Mouse (Mus musculus) intestine, embryonic 14.5 days (tissue): ENCODE measurements at regions not wholly inside any gene's neighbourhood (a gene's known extent, or its start where the extent isn't known, plus 50 kb on each side); places are given as distances from the start of the nearest gene placed in this dataset.

Source experiments
- ATAC-seq: fragments of 200-750 bp; cut with Nextera tagmentation; replicated peaks from 2 replicates; pipeline ENCODE4 v1.8.0; 2017; ENCODE audit warnings: low read depth, moderate number of reproducible peaks, moderate TSS enrichment, moderate library complexity; ENCODE audit not compliant: low FRiP score, low TSS enrichment
- DNase-seq: peaks from one replicate; pipeline ENCODE4 v3.0.0-alpha.2; 2018; ENCODE audit warnings: low spot score
- H3K27ac ChIP-seq: fragments of 300-500 bp; sonication (generic); 2 replicates; pipeline ENCODE4 v1.5.1; 2014; ENCODE audit warnings: low read depth, mild to moderate bottlenecking, control low read depth
- H3K27me3 ChIP-seq: fragments of 300-500 bp; sonication (generic); replicated peaks from 2 replicates; pipeline ENCODE4 v1.6.1; 2014; ENCODE audit warnings: low read length, control low read depth; ENCODE audit not compliant: control insufficient read depth, insufficient read depth
- H3K36me3 ChIP-seq: fragments of 300-500 bp; sonication (generic); 2 replicates; pipeline ENCODE4 v1.6.1; 2014; ENCODE audit warnings: low read length, control low read depth; ENCODE audit not compliant: control insufficient read depth, insufficient read depth
- H3K4me1 ChIP-seq: fragments of 300-500 bp; sonication (generic); replicated peaks from 2 replicates; pipeline ENCODE4 v1.6.1; 2014; ENCODE audit warnings: low read length, control low read depth, mixed read lengths; ENCODE audit not compliant: control insufficient read depth, insufficient read depth
- H3K4me2 ChIP-seq: fragments of 300-500 bp; sonication (generic); 2 replicates; pipeline ENCODE4 v1.6.1; 2014; ENCODE audit warnings: low read length
- H3K4me3 ChIP-seq: fragments of 300-500 bp; sonication (generic); 2 replicates; pipeline ENCODE4 v1.5.1; 2014; ENCODE audit warnings: low read depth, low read length, control low read depth, mixed read lengths
- H3K9ac ChIP-seq: fragments of 300-500 bp; sonication (generic); 2 replicates; pipeline ENCODE4 v1.6.1; 2014; ENCODE audit warnings: mild to moderate bottlenecking, low read length
- H3K9me3 ChIP-seq: fragments of 300-500 bp; sonication (generic); 2 replicates; pipeline ENCODE4 v1.6.1; 2016; ENCODE audit warnings: low read length, control low read depth; ENCODE audit not compliant: control insufficient read depth
- WGBS: fragments of 180-500 bp; shearing (Covaris S2); extraction: QIAGEN DNeasy Blood & Tissue Kit; methylation state at CpG from one replicate; pipeline ENCODE4 v1.1.7; 2014; 5-methylcytosine and 5-hydroxymethylcytosine counted together

DNA sequence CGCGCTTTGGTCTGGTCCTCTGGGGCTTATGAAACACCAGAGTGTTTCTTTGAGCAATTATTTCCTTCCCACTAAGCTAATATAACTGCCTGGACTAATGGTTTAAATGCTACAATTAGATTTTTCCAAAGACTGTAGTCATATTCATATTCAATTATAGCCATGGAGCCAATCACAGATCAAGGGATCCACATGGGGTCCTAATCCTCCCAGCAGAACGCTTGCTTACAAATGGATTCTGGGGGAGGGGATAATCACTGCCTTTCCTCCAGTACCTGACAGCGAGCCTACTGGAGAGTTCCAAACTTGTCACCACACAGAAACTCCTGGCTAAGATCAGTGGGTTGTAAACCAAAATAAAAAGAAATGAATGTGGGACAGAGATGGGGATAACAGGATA lies 212.0 kb downstream of the Parm1 start:
- H3K9me3 ChIP-seq: no peaks in the 10 kb centered on the region
- no peaks in the 10 kb centered on the region for H3K4me1 ChIP-seq
- no peak for DNase-seq
- no peak overlapping the region for H3K4me2 ChIP-seq
- no peaks in the 10 kb centered on the region for H3K27me3 ChIP-seq
- H3K9ac ChIP-seq: no peak overlapping the region
- no peak overlapping the region for H3K4me3 ChIP-seq
- no peak overlapping the region for H3K27ac ChIP-seq
- no peak for ATAC-seq
- H3K36me3 ChIP-seq: no peaks in the 10 kb centered on the region
- WGBS: 65% methylated on average over 4 of the region's 4 CpGs

DNA sequence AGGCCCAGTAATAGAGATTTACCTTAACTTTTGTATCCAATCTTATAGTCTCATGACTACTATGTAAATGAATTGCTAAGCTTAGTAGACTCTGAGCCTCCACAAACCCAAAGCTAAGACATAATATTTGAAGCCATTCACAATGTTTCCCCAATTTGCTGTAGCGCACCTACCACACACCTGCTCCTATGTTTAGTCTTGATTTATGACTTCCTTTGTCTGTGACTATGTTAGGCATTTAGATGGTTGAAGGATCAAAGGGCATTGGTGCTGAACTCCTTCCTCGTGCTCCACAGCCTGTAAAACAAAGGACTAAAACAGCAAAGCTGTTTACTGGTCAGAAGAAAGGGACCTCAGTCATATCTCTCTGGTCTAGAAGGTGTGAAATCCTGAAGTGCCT lies 210.0 kb downstream of the Parm1 start:
- ATAC-seq (0 out of 2 replicates have a peak, but pooled peaks have one; percentile 62), DNase-seq (no peak)
- Histone ChIP-seq H3K4me3 (no peak overlapping the region), H3K27me3 (no peaks in the 10 kb centered on the region), H3K4me1 (no peaks in the 10 kb centered on the region; the same call in 1 of the 2 replicates), H3K4me2 (no peak overlapping the region), H3K9ac (no peak overlapping the region), H3K9me3 (no peaks in the 10 kb centered on the region), H3K36me3 (no peaks in the 10 kb centered on the region), H3K27ac (no peak overlapping the region)
- 39% methylated on average over 2 of the region's 2 CpGs for WGBS

DNA sequence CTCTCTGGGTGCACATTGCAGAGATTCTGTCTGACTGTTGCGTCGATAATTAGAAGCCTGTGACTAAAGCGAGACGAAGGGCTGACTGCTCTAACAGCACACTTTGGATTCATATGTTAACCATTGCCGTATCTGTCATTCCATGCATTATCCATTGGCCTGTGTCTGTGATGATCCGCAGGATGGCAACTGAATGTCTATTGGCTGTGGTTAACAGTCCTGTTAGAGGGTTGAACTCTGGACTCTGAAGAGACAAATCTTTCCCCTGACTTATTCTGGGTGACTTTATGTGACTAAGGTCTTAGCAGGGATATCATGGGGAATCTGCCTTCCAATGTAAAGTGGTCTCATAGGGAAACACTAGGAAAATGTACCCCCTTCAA lies 208.7 kb downstream of the Parm1 start:
- no peak overlapping the region for H3K4me2 ChIP-seq
- H3K4me3 ChIP-seq: no peak overlapping the region
- no peaks in the 10 kb centered on the region for H3K9me3 ChIP-seq
- no peaks in the 10 kb centered on the region for H3K27me3 ChIP-seq
- no peaks in the 10 kb centered on the region; the same call in 1 of the 2 replicates for H3K4me1 ChIP-seq
- no peak for DNase-seq
- no peak for ATAC-seq
- no peak overlapping the region for H3K27ac ChIP-seq
- no peaks in the 10 kb centered on the region for H3K36me3 ChIP-seq
- H3K9ac ChIP-seq: no peak overlapping the region
- 50% methylated on average over 6 of the region's 6 CpGs for WGBS

GRCm38 (mm10) chr5:91725380-91726117 lies 208.1 kb downstream of the Parm1 start:
- ATAC-seq (no peak), DNase-seq (no peak)
- 72% methylated on average over 4 of the region's 4 CpGs for WGBS
- Histone ChIP-seq H3K9me3 (no peaks in the 10 kb centered on the region), H3K9ac (no peak overlapping the region), H3K27ac (no peak overlapping the region), H3K4me2 (no peak overlapping the region), H3K27me3 (no peaks in the 10 kb centered on the region), H3K4me1 (no peaks in the 10 kb centered on the region; the same call in 1 of the 2 replicates), H3K36me3 (no peaks in the 10 kb centered on the region), H3K4me3 (no peak overlapping the region)

DNA sequence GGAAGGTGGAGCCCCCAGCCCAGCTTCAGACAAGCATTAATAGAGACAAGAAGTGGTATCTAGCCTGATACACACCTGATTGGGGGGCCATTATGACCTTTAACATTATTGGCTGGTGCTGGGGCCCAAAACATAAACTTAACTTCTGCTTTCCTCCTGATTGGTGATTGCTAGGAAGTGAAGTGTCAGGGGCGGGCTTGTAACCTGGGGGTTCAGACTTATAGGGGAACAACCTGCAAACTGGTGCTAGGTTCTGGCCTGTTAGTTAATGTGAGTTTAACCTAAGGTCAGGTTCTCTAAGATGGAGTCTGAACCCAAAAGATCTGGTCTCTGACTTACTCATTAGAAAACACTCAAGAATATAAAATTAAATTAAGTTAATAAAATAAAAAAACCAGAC lies 207.5 kb downstream of the Parm1 start:
- Histone ChIP-seq H3K27ac (no peak overlapping the region), H3K27me3 (no peaks in the 10 kb centered on the region), H3K9ac (no peak overlapping the region), H3K4me3 (no peak overlapping the region), H3K4me2 (no peak overlapping the region), H3K9me3 (no peaks in the 10 kb centered on the region), H3K4me1 (no peaks in the 10 kb centered on the region; the same call in 1 of the 2 replicates), H3K36me3 (no peaks in the 10 kb centered on the region)
- DNase-seq: no peak
- no peak for ATAC-seq
- whole genome bisulfite sequencing: 100% methylated on average over 1 of the region's 1 CpGs

DNA sequence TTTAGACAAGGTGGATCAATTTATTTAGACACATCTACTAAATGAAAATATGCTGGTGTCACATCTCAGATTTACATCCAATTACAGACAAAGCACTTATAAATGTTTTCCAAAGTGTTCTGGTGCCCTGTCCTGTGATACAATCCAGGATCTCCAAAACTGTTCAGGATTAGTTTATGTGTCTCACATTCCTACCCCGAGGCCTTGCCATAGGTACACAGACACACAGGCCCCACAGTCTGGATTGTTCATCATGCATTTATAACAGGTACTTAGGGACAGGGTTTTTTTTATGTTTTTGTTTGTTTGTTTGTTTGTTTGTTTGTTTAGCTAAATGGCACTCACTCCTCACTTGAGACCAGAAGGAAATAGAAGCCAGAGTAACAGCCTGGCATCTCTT lies 206.0 kb downstream of the Parm1 start:
- H3K27ac ChIP-seq: no peak overlapping the region
- H3K27me3 ChIP-seq: no peaks in the 10 kb centered on the region
- H3K4me2 ChIP-seq: no peak overlapping the region
- no peaks in the 10 kb centered on the region for H3K9me3 ChIP-seq
- 45% methylated on average over 1 of the region's 1 CpGs for WGBS
- H3K36me3 ChIP-seq: no peaks in the 10 kb centered on the region
- H3K4me3 ChIP-seq: no peak overlapping the region
- H3K9ac ChIP-seq: no peak overlapping the region
- DNase-seq (no peak), ATAC-seq (no peak)
- no peaks in the 10 kb centered on the region; the same call in 1 of the 2 replicates for H3K4me1 ChIP-seq

DNA sequence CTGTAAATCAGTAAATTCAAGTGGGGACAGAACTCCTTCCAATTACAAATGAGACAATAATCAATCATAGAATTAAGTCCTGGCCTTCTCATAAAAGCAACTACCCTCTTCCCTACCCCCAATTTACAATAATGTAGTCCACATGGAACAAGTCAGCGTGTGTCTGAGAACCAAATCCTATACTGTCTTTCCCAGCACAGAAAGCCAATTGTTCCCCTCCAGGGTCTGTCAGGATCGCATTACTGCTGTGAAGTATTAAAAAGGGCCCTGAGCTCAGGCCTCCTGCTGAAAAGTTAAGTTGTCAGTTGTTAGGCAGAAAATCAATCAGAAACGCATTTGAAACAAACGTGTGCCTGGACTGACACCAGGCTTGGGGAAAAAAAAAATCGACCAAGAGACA lies 205.6 kb downstream of the Parm1 start:
- no peak overlapping the region for H3K4me3 ChIP-seq
- no peaks in the 10 kb centered on the region; the same call in 1 of the 2 replicates for H3K4me1 ChIP-seq
- no peak overlapping the region for H3K4me2 ChIP-seq
- no peaks in the 10 kb centered on the region for H3K9me3 ChIP-seq
- no peaks in the 10 kb centered on the region for H3K36me3 ChIP-seq
- H3K27me3 ChIP-seq: no peaks in the 10 kb centered on the region
- 27% methylated on average over 5 of the region's 5 CpGs for WGBS
- H3K27ac ChIP-seq: no peak overlapping the region
- ATAC-seq (no peak), DNase-seq (no peak)
- no peak overlapping the region for H3K9ac ChIP-seq

- Histone ChIP-seq H3K27me3 (no peaks in the 10 kb centered on the region), H3K4me2 (no peak overlapping the region), H3K36me3 (no peaks in the 10 kb centered on the region), H3K9ac (no peak overlapping the region), H3K27ac (no peak overlapping the region), H3K9me3 (no peaks in the 10 kb centered on the region), H3K4me3 (no peak overlapping the region), H3K4me1 (no peaks in the 10 kb centered on the region; the same call in 1 of the 2 replicates)
- ATAC-seq (no peak), DNase-seq (no peak)
- WGBS: 71% methylated on average over 5 of the region's 5 CpGs
Observed at GRCm38 (mm10) chr5:91722403-91722802, 205.0 kb downstream of the Parm1 start.
